In genomic region chr11:17768345-17768759, GRCm38 (mm10) we compare ENCODE assay signal across 12 mouse cellular contexts.
DNase-seq lines count a peak whose midpoint lies in the region; ATAC-seq lines count a peak whose summit lies in the region.
"Had no signal": no experiment of that assay in that cellular context is flagged by ENCODE, and none has a peak within 500 bp of the region (broad histone marks: within the 10 kb centered on the region; RNA-seq: fewer than 3 reads in every experiment).

No protein-coding gene starts in this region.

- H3K9me3 ChIP-seq in stomach, embryonic 15.5 days, result no peaks in the 10 kb centered on the region
- H3K9me3 ChIP-seq: embryonic facial prominence, embryonic 13.5 days; megakaryocyte, embryonic 14.5 days had no signal

- no peak overlapping the region for H3K4me3 ChIP-seq in stomach, embryonic 15.5 days (replicated peaks)
- H3K4me3 ChIP-seq: embryonic facial prominence, embryonic 13.5 days; megakaryocyte, embryonic 14.5 days had no signal

- ATAC-seq in stomach, embryonic 15.5 days (ENCODE audit: insufficient read depth, low FRiP score, low read depth), result peak; percentile 78; the same call in 1 of the 2 replicates
- ATAC-seq in activated CD4-positive, CD25-positive, alpha-beta regulatory T cell, adult 4 months, result no peak

- H3K36me3 ChIP-seq in stomach, embryonic 15.5 days, result no peaks in the 10 kb centered on the region
- H3K36me3 ChIP-seq: embryonic facial prominence, embryonic 13.5 days had no signal

- H3K9ac ChIP-seq in stomach, embryonic 15.5 days, result no peak overlapping the region
- H3K9ac ChIP-seq: embryonic facial prominence, embryonic 13.5 days; hindbrain, embryonic 14.5 days had no signal

- H3K4me2 ChIP-seq in stomach, embryonic 15.5 days, result no peak overlapping the region
- H3K4me2 ChIP-seq: embryonic facial prominence, embryonic 13.5 days; hindbrain, embryonic 14.5 days had no signal

- no peak overlapping the region for H3K27ac ChIP-seq in stomach, embryonic 15.5 days
- H3K27ac ChIP-seq: embryonic facial prominence, embryonic 13.5 days; hindbrain, embryonic 14.5 days had no signal

- DNase-seq in ovary, adult 18-20 months (ENCODE audit: low spot score), result peak; percentile 81
- DNase-seq in ovary, postnatal 10 days (ENCODE audit: low spot score), result no peak
- DNase-seq in cerebellum, adult 18-20 months, result peak; percentile 78 to 79
- DNase-seq in heart, postnatal 25 days (ENCODE audit: low spot score), result peak; percentile 3
- no peak for DNase-seq in embryo, embryonic 9.5 days (ENCODE audit: extremely low spot score)
- DNase-seq in right cerebral cortex, postnatal 36 days (ENCODE audit: low spot score in 2 of 2), result no peak
- DNase-seq: spleen, adult 18-20 months had no signal

- H3K27me3 ChIP-seq in stomach, embryonic 15.5 days (replicated peaks), result no peaks in the 10 kb centered on the region
- H3K27me3 ChIP-seq: embryonic facial prominence, embryonic 13.5 days; megakaryocyte, embryonic 14.5 days had no signal

- intact Hi-C loops in heart, postnatal 25 days (cut with DNase I), result no loop called here

- no peaks in the 10 kb centered on the region for H3K4me1 ChIP-seq in stomach, embryonic 15.5 days
- H3K4me1 ChIP-seq: embryonic facial prominence, embryonic 13.5 days; megakaryocyte, embryonic 14.5 days had no signal

Comparison
In these comparisons a context has a peak if more than half of its experiments do, and no peak if none do; other contexts are left out.
1. DNase-seq: peak in ovary, adult 18-20 months (single experiment), cerebellum, adult 18-20 months (2 of 2) and heart, postnatal 25 days (single experiment); none in ovary, postnatal 10 days (single experiment), embryo, embryonic 9.5 days (single experiment) and right cerebral cortex, postnatal 36 days (0 of 2).